Mouse (Mus musculus) embryonic fibroblast, embryonic 13.5 days (primary cell): ENCODE data around the gene Tstd1.

Experiments
- CTCF ChIP-seq: IDR thresholded peaks from 2 replicates; pipeline ENCODE4 v1.5.1; 2011; ENCODE audit warnings: mild to moderate bottlenecking, control low read depth, low read length, moderate library complexity, borderline replicate concordance; ENCODE audit not compliant: insufficient read depth
- POLR2A ChIP-seq: IDR thresholded peaks from 2 replicates; pipeline ENCODE4 v1.6.1; 2011; ENCODE audit warnings: low read depth, mild to moderate bottlenecking, control low read depth, low read length, moderate library complexity

DNA sequence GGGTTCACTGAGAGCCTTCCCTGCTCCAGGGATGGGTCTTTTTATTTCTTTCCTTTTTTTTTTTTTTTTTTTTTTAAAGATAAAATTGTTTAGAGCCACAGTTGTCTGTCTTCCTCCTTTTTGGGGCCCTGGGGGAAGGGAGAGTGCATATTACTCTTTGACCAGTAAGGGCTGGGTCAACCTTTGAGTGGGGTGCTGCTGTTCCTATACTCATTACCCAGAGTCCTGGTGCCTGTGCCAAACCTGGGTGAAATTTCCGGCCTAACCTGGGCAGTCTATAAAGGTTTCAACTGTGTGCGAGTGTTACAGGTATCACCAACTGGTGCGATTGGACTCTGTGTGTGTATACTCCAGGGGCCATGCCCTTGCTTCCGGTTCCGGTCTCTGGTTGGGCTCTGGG lies at the start of gene Tstd1:
- TF ChIP-seq POLR2A, result no peak
- no peak for TF ChIP-seq CTCF
